Mouse (Mus musculus) c-Kit-negative CD71-positive TER-119-positive erythroid progenitor cells, embryonic 14.5 days (primary cell): ENCODE data around the gene Iffo2.
A peak's percentile ranks its signal among the peaks of the same experiment; 100 is the strongest.

ENCODE experiments used
- DNase-seq: peaks from one replicate; pipeline ENCODE4 v3.0.0-alpha.2; 2013; ENCODE audit warnings: low read depth, low spot score

The Iffo2 gene

DNA sequence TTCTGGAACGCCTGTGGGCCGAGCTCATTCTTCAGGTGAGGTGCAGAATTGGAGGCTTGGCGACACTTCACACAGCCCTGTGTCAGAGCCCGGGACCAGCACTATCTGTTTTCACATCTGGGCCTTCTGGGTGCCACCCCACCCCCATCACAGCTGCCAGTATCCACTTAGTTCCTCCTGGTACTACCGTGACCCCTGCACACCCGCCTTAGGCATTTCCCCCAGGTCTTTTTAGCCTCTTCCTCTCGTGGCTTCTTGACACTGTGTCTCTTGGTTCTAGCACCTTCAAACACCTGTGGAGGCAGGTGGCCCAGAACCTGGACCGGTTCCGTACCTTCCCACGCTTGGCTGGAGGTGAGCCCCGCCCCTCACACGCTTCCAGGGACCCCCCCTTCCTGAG, 110.0 kb downstream of the Iffo2 start:
- DNase-seq = no peak

DNA sequence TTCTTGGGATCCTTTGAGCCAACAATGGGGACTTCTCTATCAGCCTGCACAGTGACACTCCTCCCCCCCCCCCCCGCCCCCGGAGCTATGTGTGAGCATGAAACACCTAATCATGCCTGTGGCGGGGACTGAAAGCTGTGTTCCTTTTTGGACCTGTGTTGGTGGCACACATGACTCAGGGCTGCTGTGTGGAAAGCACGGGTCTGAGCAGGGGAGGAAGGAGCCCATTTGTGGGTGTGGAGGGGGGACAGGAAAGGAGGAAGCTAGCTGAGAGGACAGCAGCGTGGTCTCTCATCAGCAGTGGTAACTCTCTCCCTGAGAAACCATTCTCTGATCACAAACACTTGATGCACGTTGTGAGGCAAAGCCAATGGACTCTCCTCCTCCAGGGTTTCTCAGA, 110.4 kb downstream of the Iffo2 start:
- DNase-seq = no peak

DNA sequence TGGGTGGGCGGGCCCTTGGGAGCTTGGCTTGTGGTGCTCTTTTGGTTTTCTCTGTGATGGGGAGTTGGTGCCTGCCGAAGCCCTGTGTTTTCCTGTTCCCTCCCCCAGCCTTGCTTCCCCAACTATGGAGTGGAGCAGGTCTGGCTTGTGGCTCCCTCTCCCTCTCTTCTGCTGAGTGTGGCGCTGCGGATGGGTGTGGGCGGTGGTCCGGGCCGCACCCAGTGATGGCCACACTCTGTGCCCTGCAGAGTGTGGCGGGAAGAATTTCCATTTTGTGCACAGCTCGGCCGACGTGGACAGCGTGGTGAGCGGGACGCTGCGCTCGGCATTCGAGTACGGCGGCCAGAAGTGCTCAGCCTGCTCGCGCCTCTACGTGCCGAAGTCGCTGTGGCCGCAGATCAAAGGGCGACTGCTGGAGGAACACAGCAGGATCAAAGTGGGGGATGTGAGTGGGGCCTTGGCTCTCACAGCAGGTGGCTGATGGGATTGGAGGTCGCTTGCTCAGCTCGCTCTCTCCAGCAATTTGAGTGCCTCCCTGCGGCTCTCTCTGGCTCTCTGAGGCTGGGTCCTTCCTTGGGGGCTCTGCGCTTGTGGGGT, 111.6 kb downstream of the Iffo2 start:
- no peak for DNase-seq

DNA sequence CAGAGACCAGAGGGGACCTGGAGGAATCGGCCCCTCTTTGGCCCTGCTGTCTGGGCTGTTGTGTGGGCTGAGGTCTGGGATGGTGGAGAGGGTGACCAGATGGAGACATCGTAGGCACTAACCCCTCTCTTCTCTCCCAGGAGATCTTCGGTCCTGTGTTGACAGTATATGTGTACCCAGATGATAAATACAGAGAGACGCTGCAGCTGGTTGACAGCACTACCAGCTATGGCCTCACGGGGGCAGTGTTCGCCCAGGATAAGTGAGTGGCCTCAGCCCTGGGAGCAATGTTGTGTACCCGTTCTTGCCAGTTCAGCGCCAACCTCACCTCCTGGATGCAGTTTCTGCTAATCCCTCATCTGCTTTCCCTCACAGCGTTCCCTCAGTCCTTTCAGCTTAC, 113.6 kb downstream of the Iffo2 start:
- DNase-seq = peak; percentile 28

DNA sequence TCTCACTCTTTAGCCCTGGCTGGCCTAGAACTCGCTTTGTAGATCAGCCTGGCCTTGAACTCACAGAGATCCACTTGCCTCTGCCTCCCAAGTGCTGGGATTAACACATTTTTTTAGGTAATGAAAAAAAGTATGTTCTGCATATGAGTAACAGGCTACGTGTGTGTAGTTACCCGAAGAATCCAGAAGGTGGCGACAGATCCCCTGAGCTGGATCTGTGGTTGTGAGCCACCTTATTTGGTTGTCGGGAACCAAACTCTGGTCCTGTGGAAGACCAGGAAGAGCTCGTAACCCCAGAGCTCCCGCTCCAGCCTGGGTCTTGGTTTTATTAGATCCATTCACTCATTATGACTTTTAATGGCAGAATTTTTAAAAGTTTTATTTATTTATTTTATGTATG, 116.6 kb downstream of the Iffo2 start:
- DNase-seq = no peak

DNA sequence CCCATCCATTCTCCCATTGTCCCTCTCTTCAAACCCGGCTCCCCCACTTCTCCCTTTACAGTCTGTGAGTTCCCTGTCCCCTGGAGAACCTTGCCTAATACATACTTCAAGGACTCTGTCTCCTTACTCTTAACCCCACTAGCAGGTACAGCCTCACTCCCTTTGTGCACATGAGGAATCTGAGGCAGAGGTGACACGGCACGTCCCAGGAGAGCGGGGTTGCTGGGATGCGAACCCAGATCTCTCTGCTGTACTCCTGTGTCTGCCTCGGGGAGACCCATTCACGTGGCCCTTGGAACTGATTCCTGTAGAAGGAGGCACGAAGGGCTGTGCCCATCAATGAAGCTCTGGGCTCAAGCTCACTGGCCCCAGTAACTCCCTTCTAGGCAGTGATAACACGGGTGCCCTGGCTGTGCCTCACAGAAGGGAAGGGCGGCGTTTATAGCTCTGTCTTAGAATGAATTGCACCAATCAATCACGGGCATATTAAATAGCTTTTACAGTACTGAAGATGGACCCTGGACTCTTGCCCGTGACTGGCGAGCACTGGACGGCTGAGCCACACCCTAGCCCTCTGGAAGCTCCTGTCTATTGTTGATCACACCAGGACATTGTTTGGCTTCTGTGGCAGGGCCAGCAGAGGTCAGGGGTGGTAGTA, 119.9 kb downstream of the Iffo2 start:
- no peak for DNase-seq

DNA sequence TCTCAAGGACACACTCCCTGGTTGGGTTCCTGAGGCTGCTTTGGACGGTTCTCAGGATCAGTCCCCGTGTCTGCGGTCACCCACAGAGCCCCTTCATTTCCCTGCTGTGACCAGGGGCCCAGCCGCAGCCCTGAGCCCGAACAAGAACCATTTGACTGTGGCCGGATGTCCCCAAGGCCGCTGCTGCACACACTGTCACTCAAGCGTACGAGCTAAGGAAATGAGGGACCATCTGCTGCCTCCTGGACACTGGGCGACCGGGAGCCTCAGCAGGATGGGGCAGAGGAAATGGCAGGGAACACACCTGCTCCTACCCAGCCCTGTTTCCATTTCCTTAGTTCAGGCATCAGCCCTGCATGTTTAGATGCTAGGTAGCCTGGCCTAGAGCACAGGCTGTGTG, 120.6 kb downstream of the Iffo2 start:
- DNase-seq = no peak

DNA sequence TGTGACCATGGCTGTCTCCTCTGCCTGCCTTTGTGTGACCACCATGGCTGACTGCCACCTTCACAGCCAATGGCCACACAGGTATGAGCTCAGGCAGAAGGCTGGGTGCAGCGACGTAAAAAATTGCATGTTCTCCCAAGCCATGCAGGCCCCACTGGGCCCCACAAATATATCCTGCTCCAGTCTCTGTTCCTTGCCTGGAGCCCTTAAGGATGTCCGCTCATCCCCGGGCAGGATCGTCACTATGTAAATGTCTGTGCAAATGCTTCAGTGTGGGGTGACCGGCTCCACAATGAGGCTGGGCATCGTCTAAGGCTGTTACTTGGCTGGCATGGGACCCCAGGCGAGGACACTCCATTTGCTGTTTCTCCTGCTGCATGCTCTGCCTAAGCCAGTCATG, 122.9 kb downstream of the Iffo2 start, which contains the start of gene Tas1r2:
Gene Tas1r2 (plus strand): TSS at position 301 of the 400 bp plus-strand sequence.
- no peak for DNase-seq

DNA sequence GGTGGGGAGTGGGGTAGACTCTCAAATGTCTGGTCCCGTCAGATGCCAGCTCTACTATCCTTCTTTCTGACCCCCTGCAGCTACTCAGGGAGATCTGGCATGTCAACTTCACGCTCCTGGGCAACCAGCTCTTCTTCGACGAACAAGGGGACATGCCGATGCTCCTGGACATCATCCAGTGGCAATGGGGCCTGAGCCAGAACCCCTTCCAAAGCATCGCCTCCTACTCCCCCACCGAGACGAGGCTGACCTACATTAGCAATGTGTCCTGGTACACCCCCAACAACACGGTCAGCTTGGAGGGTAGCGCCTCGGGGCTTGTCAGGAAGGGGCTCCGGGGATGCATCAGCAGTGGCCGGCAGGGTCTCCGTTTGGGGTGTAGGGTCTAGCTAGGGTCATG, 131.5 kb downstream of the Iffo2 start:
- no peak for DNase-seq

DNA sequence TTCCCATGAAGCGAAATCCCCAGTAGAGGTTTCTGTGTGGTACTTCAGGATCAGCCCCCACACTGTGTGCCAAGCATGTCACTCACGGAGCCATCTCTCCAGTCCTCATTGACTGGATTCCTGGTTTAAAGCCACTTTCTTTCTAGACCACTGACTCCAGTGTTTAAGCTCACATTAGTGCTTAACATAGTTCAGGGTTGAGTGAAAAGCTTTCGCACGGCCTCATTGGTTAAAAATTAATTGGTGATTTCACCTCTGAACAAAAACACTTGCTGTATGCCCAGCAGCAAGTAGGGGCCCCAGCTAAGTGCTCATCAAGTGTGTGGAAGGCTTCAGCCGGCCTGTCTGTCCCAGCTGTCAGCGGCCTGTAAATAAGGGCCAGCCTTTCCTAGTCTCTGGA, 137.3 kb downstream of the Iffo2 start:
- no peak for DNase-seq

DNA sequence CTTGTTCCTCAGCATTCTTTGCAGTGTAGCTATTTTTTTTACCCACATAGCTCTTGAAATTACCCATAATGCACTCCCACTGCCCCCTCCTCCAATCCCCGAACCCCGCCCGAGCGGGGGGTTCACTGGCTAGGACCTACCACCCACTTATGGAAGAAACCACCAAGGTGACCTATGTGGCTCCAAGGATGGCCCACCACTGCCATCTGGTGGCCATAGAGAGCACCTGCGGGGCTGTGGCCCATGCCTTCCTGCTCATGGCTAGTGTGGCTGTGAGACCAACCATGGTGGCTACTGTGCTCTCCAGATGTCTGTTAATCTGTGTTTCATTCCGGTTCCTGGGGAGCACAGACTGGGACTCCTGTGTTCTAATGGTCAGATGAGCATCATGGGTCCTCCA, 139.5 kb downstream of the Iffo2 start:
- peak; percentile 38 for DNase-seq
